Mouse (Mus musculus) mammary gland, adult 2 months (tissue): ENCODE results near the gene Mmp28. TPM values are rescaled to one million over a fixed set of nuclear protein-coding genes. Genes with fewer than 3 reads are reported as not detected.

Experiments used
- polyA plus RNA-seq: library from polyadenylated mRNA; depleted of rRNA; stranded (reverse); fragments of >200 nt; gene quantifications from 2 replicates; pipeline ENCODE4 v1.2.3, GENCODE M21; 2012; ENCODE audit warnings: low replicate concordance; rRNA removed

Gene Mmp28
- 16.7 and 33.4 TPM in 2 replicates for polyA plus RNA-seq

GRCm38 (mm10) chr11:83462711-83463244 lies at the start of gene Mmp28:
Gene Mmp28 (minus strand): TSS chr11:83463071.

GRCm38 (mm10) chr11:83472324-83473234 lies 9.7 kb upstream of the Mmp28 start, which contains the start of gene Taf15:
Gene Taf15 (plus strand): TSS chr11:83473086.

GRCm38 (mm10) chr11:83437377-83437776 lies 25.5 kb downstream of the Mmp28 start, which contains the start of gene 1700020L24Rik:
Gene 1700020L24Rik (plus strand): TSS chr11:83437677.

GRCm38 (mm10) chr11:83429355-83429754 lies 33.5 kb downstream of the Mmp28 start, which contains the start of gene Gas2l2:
Gene Gas2l2 (minus strand): TSS chr11:83429455.

GRCm38 (mm10) chr11:83409087-83409754 lies 53.6 kb downstream of the Mmp28 start, which contains the start of gene Rasl10b:
Gene Rasl10b (plus strand): TSS chr11:83409137.

Other genes starting within 250 kb of the Mmp28 start
- gene Slfn14, start 176.3 kb downstream of the Mmp28 start, polyA plus RNA-seq = not detected in 2 replicates
- gene Ap2b1, start 164.0 kb downstream of the Mmp28 start, polyA plus RNA-seq = 26.6 and 43.4 TPM in 2 replicates
- gene Pex12, start 160.5 kb downstream of the Mmp28 start, polyA plus RNA-seq = 9.1 and 11.3 TPM in 2 replicates
- gene Rasl10b, start 53.9 kb downstream of the Mmp28 start, polyA plus RNA-seq = 0.68 and 0.70 TPM in 2 replicates
- 0.04 TPM in 1 of 2 replicates, not detected in the other for gene Gas2l2, start 33.6 kb downstream of the Mmp28 start, polyA plus RNA-seq
- 2.4 and 3.0 TPM in 2 replicates for gene 1700020L24Rik, start 25.4 kb downstream of the Mmp28 start, polyA plus RNA-seq
- gene Taf15, start 10.0 kb upstream of the Mmp28 start, polyA plus RNA-seq = 4.1 and 5.1 TPM in 2 replicates
- 0.19 TPM in 2 replicates for gene Heatr9, start 59.1 kb upstream of the Mmp28 start, polyA plus RNA-seq
- gene Ccl5, start 67.4 kb upstream of the Mmp28 start, polyA plus RNA-seq = 640 and 1,485 TPM in 2 replicates
- gene Ccl9, start 115.6 kb upstream of the Mmp28 start, polyA plus RNA-seq = 8.7 and 25.6 TPM in 2 replicates
- gene Ccl6, start 130.0 kb upstream of the Mmp28 start, polyA plus RNA-seq = 31.5 and 59.5 TPM in 2 replicates
- not detected in 2 replicates for gene Rpl9-ps1, start 182.6 kb upstream of the Mmp28 start, polyA plus RNA-seq
- 3.1 and 4.3 TPM in 2 replicates for gene Ccl3, start 186.3 kb upstream of the Mmp28 start, polyA plus RNA-seq
- gene Ccl4, start 199.5 kb upstream of the Mmp28 start, polyA plus RNA-seq = 2.5 and 3.8 TPM in 2 replicates
- 10.6 and 42.5 TPM in 2 replicates for gene Wfdc17, start 240.9 kb upstream of the Mmp28 start, polyA plus RNA-seq
- 51.7 and 105 TPM in 2 replicates for gene Wfdc18, start 245.9 kb upstream of the Mmp28 start, polyA plus RNA-seq